Mouse (Mus musculus) midbrain, embryonic 15.5 days (tissue): ENCODE data around the gene Dedd2. TPM values are rescaled to one million over a fixed set of nuclear protein-coding genes. Genes with fewer than 3 reads are reported as not detected.
A peak's percentile ranks its signal among the peaks of the same experiment; 100 is the strongest.

Source experiments
- ATAC-seq: fragments of 200-750 bp; cut with Nextera tagmentation; replicated peaks from 2 replicates; pipeline ENCODE4 v1.8.0; 2017; ENCODE audit warnings: moderate TSS enrichment
- H3K27ac ChIP-seq: fragments of 300-500 bp; sonication (generic); 2 replicates; pipeline ENCODE4 v1.5.1; 2015; ENCODE audit warnings: mild to moderate bottlenecking, inconsistent platforms
- H3K27me3 ChIP-seq: fragments of 300-500 bp; sonication (generic); replicated peaks from 2 replicates; pipeline ENCODE4 v1.6.1; 2015; ENCODE audit warnings: inconsistent platforms
- H3K36me3 ChIP-seq: fragments of 300-500 bp; sonication (generic); replicated peaks from 2 replicates; pipeline ENCODE4 v1.6.1; 2015; ENCODE audit warnings: inconsistent platforms
- H3K4me1 ChIP-seq: fragments of 300-500 bp; sonication (generic); 2 replicates; pipeline ENCODE4 v1.6.1; 2015; ENCODE audit warnings: inconsistent platforms
- H3K4me2 ChIP-seq: fragments of 300-500 bp; sonication (generic); 2 replicates; pipeline ENCODE4 v1.6.1; 2015; ENCODE audit warnings: inconsistent platforms, mild to moderate bottlenecking, moderate library complexity
- H3K4me3 ChIP-seq: fragments of 300-500 bp; sonication (generic); 2 replicates; pipeline ENCODE4 v1.5.1; 2015; ENCODE audit warnings: mild to moderate bottlenecking, inconsistent platforms
- H3K9ac ChIP-seq: fragments of 300-500 bp; sonication (generic); 2 replicates; pipeline ENCODE4 v1.6.1; 2015; ENCODE audit warnings: mild to moderate bottlenecking, inconsistent platforms
- H3K9me3 ChIP-seq: fragments of 300-500 bp; sonication (generic); 2 replicates; pipeline ENCODE4 v1.6.1; 2016; ENCODE audit warnings: inconsistent platforms
- WGBS: fragments of 180-500 bp; shearing (Covaris S2); methylation state at CpG from one replicate; pipeline ENCODE4 v1.1.7; 2015; ENCODE audit warnings: mixed read lengths; 5-methylcytosine and 5-hydroxymethylcytosine counted together
- microRNA-seq: library from miRNA; unstranded; fragments of <30 nt; microRNA quantifications from one replicate; pipeline ENCODE4, GENCODE M21; 2016
- polyA plus RNA-seq: library from polyadenylated mRNA; unstranded; fragments of >200 nt; fragmentation: Nextera tagmentation; extraction: Ambion mirVana; gene quantifications from 2 replicates; pipeline ENCODE4 v1.2.1, GENCODE M21; 2015

Gene Dedd2
- polyA plus RNA-seq, 1 experiment from 2014 or later: 18.7 TPM

DNA sequence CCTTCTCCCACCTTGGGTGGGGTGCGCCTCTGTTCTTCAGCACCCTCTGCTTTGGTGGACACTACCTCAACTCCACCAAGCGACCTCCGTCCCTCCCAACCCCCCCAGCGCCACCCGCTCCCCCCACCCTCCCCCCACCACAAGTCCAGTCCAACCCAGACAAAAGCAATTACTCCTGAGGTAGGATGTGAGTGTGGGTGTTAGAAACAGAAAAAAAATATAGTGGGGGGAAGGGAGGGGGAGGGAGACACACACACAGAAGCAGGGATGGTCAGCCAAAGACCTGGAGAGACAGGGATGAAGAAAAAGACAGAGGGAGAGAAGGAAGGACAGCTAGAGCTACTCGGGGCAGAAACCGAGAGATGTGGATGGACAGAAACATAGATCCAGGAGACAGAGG is 66.6 kb downstream of the Dedd2 start:
- Histone ChIP-seq H3K9me3 (no peaks in the 10 kb centered on the region), H3K4me3 (peak overlapping the region; percentile 15; the same call in 1 of the 2 replicates), H3K36me3 (no peaks in the 10 kb centered on the region), H3K4me2 (peak overlapping the region; percentile 39), H3K27me3 (no peaks in the 10 kb centered on the region), H3K27ac (peak overlapping the region; percentile 89), H3K9ac (peak overlapping the region; percentile 15; the same call in 1 of the 2 replicates), H3K4me1 (peaks cover 68% of the 10 kb centered on the region)
- no peak for ATAC-seq
- WGBS: 48% methylated on average over 7 of the region's 7 CpGs

DNA sequence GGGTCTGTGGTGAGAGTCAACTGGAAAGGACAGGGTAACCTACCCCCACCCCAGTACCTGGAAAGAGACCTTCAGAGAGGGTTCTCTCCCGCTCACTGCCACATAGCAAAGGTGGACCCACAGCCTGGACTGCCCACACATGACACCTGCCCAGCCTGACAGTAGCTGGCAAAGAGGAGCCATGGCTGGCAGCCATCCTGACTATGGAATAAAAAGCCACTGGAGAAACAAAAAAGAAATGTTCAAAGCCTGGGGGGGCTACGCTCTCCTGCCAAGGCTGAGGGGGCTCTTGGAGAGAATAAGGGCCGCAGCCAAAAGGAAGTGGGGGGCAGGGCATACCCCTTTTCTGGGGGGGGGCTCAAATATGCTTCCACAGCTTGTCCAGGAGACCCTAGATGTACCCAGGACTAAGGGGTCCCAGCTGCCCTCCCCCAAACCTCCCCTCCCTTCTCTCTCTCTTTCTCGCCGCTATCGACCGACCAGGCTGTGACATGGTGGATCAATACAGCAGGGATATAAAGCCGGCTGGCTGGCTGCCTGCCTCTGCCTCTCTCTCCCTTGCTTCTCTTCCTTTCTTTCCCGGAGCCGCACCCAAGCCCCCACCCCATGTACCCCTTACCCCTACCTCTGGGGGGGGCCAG is 68.4 kb downstream of the Dedd2 start:
- H3K4me1 ChIP-seq: peaks cover 68% of the 10 kb centered on the region
- no peaks in the 10 kb centered on the region for H3K27me3 ChIP-seq

DNA sequence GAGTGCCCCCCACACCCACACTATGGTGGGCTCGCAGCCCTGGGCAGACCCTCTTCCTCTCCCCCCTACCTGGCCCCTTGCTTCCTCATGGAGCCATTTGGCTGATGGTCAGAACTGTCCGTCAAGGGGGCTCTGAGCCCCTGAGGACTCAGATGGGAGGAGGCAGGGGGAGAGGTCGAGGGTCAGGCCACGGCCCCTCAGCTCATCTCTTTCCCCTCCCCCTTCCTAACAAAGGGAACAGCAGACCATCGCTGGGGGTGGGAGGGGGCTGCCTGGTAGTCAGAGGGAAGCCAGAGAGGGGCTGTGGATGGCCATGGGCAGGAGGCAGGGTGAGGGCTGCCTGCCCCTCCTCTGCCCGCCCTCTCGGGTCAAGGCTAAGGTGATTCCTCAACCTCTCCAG is 69.4 kb downstream of the Dedd2 start:
- no peak for ATAC-seq
- Histone ChIP-seq H3K4me1 (peaks cover 65% of the 10 kb centered on the region), H3K4me3 (0 out of 2 replicates have a peak overlapping the region, but pooled peaks have one; percentile 2), H3K27me3 (no peaks in the 10 kb centered on the region), H3K9me3 (no peaks in the 10 kb centered on the region), H3K27ac (peak overlapping the region; percentile 89), H3K36me3 (no peaks in the 10 kb centered on the region), H3K4me2 (peak overlapping the region; percentile 39), H3K9ac (peak overlapping the region; percentile 36; the same call in 1 of the 2 replicates)
- 4% methylated on average over 7 of the region's 7 CpGs for WGBS

More for the DNA sequence above, 68.4 kb downstream of the Dedd2 start:
- H3K4me3 ChIP-seq: peak overlapping the region; percentile 15
- peak overlapping the region; percentile 27; the same call in 1 of the 2 replicates for H3K9ac ChIP-seq
- peak overlapping the region; percentile 89 for H3K27ac ChIP-seq
- no peaks in the 10 kb centered on the region for H3K9me3 ChIP-seq
- H3K36me3 ChIP-seq: no peaks in the 10 kb centered on the region
- WGBS: 14% methylated on average over 10 of the region's 10 CpGs
- H3K4me2 ChIP-seq: peak overlapping the region; percentile 39
- peak; percentile 25 for ATAC-seq

DNA sequence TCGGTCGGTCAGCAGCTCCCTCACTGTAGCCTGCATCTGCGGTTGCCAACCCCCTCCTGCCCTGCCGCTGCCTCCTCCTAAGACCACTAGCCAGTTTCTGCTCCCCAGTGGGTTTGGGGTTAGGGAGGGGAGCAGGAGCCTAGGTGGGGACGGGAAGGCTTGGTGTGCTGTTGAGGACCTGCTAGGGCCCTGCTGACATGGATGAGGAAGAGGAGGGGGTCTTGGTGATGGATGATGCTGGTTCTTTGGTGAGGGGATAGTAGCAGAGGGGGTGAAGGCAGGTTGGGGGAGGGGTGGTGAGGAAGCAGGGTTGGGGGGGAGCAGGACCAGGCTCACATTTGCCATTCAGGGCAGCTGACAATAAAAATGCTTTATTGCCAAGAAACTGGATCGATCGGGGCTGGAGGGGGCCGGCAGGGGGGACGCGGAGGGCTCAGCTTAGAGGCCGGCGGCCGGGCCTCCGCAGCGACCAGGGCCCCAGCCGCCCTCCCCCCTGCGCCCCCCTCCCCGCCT is 70.2 kb downstream of the Dedd2 start:
- no peaks in the 10 kb centered on the region for H3K36me3 ChIP-seq
- peaks cover 58% of the 10 kb centered on the region for H3K4me1 ChIP-seq
- no peak overlapping the region for H3K9ac ChIP-seq
- no peaks in the 10 kb centered on the region for H3K9me3 ChIP-seq
- H3K27me3 ChIP-seq: no peaks in the 10 kb centered on the region
- peak overlapping the region; percentile 1; the same call in 1 of the 2 replicates for H3K4me3 ChIP-seq
- peak; percentile 60 for ATAC-seq
- H3K4me2 ChIP-seq: peak overlapping the region; percentile 39
- H3K27ac ChIP-seq: peak overlapping the region; percentile 89
- 3% methylated on average over 16 of the region's 18 CpGs for WGBS

Small RNA genes within 50 kb of the gene (microRNA-seq; reads per million reads assigned to microRNA genes)
- not detected for gene Mir7048

Other genes with a start within 250 kb of the Dedd2 start
- gene Rabac1, start 247.9 kb downstream of the Dedd2 start, polyA plus RNA-seq: 275 and 289 TPM in 2 replicates
- gene Atp1a3, start 214.7 kb downstream of the Dedd2 start, polyA plus RNA-seq: 405 and 430 TPM in 2 replicates
- 19.5 and 22.1 TPM in 2 replicates for gene Grik5, start 148.3 kb downstream of the Dedd2 start, polyA plus RNA-seq
- 39.1 and 41.3 TPM in 2 replicates for gene Zfp574, start 148.0 kb downstream of the Dedd2 start, polyA plus RNA-seq
- 45.5 and 59.1 TPM in 2 replicates for gene Pou2f2, start 40.9 kb downstream of the Dedd2 start, polyA plus RNA-seq
- gene Zfp526, start 810 bp upstream of the Dedd2 start, polyA plus RNA-seq: 1.8 and 1.9 TPM in 2 replicates
- gene Gsk3a, start 17.2 kb upstream of the Dedd2 start, polyA plus RNA-seq: 19.5 TPM in 2 replicates
- 3.3 and 5.3 TPM in 2 replicates for gene Erf, start 30.1 kb upstream of the Dedd2 start, polyA plus RNA-seq
- 42.1 and 45.9 TPM in 2 replicates for gene Cic, start 47.1 kb upstream of the Dedd2 start, polyA plus RNA-seq
- 671 and 679 TPM in 2 replicates for gene Pafah1b3, start 77.4 kb upstream of the Dedd2 start, polyA plus RNA-seq
- 3.7 and 4.5 TPM in 2 replicates for gene Prr19, start 80.8 kb upstream of the Dedd2 start, polyA plus RNA-seq
- gene Tmem145, start 85.5 kb upstream of the Dedd2 start, polyA plus RNA-seq: 94.8 and 102 TPM in 2 replicates
- 27.0 and 27.4 TPM in 2 replicates for gene Megf8, start 96.5 kb upstream of the Dedd2 start, polyA plus RNA-seq
- not detected in 2 replicates for gene Cnfn, start 149.1 kb upstream of the Dedd2 start, polyA plus RNA-seq
- 10.5 and 12.7 TPM in 2 replicates for gene Lipe, start 178.1 kb upstream of the Dedd2 start, polyA plus RNA-seq
- gene Cxcl17, start 192.3 kb upstream of the Dedd2 start, polyA plus RNA-seq: 0.79 and 0.93 TPM in 2 replicates